Mouse (Mus musculus) c-Kit-positive CD71-negative TER-119-negative erythroid progenitor cells, embryonic 14.5 days (primary cell): Measurements from ENCODE around the gene Scnn1g.

Experiments
- DNase-seq: peaks from one replicate; pipeline ENCODE4 v3.0.0-alpha.2; 2013; ENCODE audit warnings: low read depth

The Scnn1g gene

DNA sequence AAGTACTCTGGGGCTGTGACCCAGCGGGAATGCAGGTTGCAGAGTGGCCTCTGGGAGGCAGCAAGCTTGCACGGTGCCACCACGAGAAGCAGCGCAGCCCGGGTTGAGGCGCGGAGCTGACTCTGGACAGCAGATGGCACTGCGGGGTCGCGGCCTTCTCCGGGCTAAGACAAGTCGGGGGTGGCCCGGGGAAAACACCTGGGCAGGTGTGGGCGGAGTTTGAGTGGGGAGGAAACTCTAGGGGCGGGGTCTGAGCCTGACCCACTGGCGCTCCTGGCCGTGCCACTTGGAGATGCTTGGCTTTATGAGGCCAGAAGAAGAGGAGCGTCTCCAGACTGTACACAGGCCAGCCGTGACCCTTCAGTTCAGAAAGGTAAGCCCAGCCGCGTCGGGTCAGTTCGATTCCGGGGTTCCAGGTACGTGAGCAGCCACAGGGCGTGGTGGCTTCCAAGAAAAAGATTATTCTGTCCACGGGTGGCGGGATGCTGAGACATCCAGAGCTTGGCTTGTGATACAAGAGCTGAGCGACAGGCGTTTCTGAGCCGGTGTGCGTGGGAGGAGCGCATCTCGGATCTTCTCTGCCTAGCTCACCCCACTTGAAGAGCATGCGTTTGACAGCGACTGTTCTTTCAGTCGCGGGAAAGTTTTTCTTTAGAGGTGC lies at the start of gene Scnn1g:
Gene Scnn1g (plus strand): TSS at position 309 of the 661 bp plus-strand sequence.
- peak; percentile 70 for DNase-seq

DNA sequence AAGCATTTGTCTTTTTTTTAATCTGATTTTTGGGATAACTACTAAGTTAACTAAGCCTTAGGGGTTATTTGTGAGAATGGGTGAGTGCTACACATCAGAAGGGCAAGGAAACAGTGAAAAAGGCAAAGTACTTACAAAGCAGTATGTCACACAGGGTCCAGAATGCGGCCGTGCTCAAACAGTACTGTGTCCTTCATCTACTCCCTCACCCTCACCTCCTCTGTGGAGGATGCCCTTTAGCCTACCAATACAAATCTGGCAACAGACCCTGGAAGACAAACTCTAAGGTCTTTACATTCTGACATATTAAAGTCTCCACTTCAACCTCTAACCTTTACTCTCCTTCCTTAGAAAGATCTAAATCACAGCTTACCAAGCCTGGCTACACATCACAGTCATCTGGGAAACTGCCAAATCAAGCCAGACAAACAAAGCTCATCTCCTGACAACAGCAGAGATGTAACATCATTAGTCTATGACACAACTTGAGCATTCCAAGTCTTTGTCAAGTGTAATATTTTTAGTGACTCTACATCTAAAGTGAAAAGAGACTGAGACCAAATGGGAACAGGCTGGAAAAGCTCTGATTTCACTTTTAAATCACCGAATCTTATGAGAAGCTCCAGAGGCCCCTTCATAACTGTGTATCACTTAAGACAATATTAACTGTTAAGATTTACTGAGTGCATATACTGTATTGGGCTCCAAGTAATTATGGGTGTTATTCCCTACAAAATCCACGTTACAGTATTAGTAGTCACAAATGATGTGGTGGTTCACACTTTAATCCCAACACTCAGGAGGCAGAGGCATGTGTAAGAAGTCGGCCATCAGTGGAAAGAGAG lies 48.9 kb upstream of the Scnn1g start:
- DNase-seq, result no peak

DNA sequence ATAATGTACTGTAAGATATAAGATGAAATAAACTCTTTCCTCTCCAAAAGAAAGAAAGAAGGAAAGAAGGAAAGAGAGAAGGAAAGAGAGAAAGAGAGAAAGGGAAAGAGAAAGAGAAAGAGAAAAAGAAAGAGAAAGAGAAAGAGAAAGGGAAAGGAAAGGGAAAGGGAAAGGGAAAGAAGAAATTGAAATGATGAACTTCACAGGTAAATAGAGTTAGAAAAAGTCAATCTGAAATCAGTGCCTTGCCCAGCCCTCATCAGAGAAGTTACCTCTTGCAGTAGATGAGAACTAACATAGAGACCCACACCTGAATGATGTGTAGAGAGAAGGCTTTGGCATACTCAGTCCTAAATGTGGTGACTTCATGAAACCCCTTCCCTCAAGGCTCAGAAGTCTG lies 44.9 kb upstream of the Scnn1g start:
- DNase-seq, result no peak

DNA sequence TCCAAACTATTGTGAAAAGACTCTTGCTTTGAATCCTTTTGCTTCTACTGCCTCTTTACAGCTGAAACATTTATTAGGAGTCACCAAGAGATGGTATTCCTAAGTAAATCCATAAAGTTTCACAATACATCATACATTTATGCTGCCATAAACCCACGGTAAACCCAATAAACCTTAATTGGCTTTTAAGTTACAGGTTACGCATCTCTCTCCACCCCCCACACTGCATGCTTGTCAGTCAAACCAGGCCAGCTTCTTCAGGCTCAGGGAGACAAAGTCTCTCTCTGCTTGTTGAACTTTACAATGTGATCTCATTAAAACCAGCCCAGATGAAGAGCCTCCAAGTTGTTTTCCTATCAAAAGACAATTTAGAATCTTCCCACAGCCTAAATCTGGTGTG lies 42.5 kb upstream of the Scnn1g start:
- no peak for DNase-seq

DNA sequence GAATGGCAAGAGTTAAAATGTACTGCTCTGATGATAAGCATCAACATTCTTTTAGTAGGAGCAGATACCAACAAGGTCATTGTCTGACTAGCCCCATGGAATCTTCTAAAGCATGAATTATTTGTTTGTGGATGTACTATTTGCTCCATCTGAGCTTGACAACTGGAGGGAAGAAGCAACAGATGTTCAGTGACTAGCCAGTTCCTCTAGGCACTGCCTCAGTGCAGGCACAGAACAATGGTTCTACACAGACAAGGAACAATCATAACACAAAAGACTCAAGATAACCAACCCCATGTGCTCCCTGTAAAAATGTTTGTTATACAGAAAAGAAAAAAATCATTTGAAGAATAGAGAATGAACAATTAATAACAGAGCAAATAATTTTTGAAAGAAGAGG lies 37.1 kb upstream of the Scnn1g start:
- DNase-seq, result no peak

DNA sequence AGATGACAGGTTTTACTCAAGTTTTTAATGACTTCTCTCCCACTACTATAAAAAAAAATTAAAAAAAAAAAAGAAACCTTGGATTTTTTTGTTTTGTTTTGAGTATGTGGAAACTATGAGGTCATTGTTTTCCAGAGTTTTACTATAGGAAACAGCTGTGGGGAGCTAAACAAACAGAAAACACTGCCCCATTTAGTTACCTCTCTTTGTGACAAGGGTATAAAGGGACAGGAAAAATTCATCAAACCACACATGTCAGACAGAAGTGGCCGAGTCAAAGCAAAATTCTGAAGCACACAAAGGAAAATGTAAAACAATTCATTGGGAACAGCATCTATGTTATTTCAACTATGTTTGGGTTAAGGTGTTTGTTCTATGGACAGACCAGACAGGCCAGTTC lies 36.7 kb upstream of the Scnn1g start:
- DNase-seq, result no peak

DNA sequence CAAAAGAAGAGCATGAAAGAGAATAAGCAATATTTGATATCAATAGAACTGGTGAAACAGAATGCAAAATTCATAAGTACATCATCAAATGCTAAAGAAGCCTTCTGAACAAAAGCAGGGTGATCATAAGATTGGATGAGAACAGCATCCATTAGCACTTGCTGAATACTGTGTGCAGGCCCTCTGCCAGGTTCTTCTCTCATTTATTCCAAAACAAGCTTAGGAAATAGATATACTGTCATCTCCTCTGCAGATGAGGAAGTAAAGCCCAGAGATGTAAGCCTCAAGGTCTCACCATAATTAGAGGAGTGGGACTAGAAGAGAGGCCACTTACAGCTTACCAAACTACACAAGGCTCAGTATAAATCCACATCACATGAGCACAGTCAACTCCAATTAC lies 35.1 kb upstream of the Scnn1g start:
- no peak for DNase-seq

DNA sequence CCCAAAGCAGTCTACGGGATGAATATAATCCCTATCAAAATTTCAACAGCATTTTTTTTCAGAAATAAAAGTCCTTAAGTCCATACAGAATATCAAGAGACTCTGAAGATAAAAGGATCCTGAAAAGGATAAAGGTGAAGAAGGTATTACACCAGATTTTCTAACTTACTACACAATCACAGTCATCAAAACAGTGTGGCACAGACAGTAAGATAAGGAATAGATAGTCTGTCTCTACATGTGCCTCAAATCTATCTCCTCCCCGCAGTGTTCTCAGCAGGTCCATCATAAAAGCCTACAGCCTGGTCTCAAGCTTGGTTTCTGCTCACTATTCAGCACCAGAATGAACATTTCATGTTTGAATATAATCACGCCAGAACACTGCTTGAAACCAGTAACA lies 33.8 kb upstream of the Scnn1g start:
- no peak for DNase-seq

DNA sequence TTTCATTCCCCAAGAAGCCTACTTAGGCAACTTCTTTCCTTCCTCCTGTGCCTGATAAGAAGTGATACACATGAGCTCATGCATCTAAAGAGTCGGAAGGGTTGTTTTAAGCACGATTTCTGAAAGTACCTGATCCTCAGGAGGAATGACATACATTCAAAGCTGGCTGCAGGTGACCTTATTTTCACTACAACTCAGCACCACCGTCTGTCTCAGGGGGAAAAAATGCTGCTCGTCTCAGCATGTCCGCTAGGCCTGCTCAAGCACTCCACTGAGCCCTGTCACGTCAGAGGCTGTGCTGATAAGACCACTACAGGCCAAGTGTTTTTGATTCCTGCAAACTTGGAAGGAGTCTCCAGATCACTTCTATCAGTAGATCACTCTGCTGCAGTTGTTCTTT lies 32.3 kb upstream of the Scnn1g start:
- DNase-seq, result no peak

DNA sequence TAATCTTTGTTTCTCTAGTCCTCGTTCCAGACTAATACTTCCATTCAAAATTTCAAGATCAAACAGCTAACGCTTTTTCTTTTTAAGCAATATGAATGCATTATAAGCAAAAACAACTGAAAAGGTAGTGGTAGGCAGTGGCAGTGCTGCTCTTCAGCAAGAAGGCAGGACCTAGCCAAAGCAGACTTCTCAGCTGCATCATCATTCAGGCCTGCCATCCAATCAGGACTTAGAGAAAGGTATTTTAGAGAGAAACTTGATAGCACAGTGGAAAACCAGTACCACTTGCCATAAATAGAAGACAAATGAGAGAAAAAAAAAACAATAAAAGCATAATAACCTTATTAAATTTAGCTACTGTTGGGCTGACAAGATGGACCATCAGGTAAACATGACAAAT lies 29.2 kb upstream of the Scnn1g start:
- DNase-seq, result no peak

DNA sequence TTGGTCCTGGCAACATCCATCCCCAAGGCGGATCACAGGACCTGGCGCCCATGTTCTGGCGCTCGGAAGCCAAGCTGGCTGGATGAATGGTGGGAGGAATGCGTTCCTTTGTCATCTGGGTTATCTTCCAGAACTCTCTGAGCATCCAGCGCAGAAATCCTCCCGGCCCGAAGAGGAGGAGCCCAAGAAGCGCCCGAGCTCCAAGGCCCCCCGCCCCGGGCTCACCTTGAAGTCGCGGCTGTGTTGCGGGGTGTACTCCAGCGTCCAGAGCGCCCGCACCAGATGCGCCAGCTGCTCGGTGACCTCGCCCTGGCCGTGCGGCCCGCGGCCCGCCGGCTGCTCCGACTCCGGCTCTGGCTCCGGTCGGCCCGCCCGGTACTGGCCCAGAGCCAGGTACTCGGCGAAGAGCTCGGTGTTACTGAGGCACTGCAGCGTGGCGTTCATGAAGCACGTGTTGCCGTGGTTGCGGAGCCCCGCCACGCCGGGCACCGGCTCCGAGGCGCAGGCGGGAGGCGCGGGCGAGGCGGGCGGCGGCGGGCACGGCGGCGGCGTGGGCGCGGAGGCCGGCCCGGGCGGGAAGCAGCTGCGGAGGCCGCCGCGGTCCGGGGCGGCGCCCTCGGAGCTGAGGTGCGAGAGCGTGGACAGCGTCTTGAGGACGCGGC lies 27.7 kb upstream of the Scnn1g start:
- DNase-seq, result no peak

DNA sequence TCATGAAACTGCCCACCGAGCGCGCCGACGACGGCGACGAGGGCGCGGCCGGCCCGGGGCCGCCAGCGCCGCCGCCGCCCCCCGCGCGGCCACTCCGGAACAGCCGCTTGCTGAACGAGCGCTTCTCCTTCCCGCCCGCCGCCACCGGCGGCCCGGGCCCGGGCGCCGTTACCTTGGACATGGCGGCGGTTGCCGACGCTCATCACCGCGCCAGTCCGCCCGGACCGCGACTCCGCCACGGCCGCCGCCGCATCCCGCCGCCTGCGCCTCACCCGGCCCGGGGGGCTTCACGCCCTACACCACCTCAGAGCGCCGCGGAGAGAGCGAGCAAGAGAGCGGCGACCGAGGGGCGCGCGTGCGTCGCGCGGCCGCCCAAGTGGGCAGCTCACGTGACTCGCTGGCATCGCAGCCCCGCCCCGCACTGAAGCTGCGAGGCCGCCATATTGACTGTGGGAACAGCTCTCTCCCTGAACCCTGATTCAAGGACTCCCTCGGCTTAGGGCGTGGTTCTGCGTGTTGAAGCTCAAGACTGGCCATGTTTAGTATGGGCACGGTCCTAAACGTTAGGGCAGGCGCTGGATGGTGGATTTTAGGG lies 27.1 kb upstream of the Scnn1g start, which contains the start of gene Usp31:
Gene Usp31 (minus strand): TSS at position 181 of the 595 bp plus-strand sequence.
- DNase-seq, result peak; percentile 89

DNA sequence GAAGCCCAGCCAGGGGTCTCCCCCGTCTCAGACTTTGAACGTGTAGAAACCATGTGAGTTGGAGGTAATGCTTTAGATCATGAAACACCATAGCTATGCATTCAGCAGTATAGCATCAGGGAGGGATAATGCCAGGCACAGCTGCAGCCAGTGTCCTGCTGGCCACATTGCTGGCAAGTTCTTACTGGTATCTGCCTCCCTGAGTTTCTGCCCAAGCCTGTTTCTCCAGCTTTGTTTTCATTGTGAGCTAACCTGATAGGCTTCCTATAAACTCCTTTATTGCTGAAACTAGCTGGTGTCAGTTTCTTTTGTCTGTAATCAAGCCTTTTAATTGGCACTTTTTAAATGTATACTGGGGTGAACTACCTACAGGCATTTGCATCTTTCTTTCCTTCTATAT lies 23.1 kb upstream of the Scnn1g start:
- no peak for DNase-seq

DNA sequence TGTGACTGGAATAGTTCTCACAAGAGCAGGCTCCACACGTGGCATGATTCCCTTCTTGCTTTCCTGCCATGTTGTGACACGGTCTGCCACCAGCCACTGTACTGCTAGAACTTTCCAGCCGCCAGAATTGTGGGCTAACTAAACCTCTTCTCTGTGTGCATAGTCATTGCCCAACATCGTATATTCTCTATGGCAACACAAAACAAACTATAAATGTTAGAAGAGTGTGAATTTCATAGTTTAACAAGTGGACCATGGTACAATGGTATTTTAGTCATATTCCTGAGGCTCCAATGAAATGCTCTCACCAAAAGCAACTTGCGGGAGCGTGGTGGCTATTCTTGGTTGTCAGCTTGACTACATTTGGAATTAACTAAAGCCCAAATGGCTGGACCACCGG lies 17.2 kb upstream of the Scnn1g start:
- DNase-seq, result no peak

DNA sequence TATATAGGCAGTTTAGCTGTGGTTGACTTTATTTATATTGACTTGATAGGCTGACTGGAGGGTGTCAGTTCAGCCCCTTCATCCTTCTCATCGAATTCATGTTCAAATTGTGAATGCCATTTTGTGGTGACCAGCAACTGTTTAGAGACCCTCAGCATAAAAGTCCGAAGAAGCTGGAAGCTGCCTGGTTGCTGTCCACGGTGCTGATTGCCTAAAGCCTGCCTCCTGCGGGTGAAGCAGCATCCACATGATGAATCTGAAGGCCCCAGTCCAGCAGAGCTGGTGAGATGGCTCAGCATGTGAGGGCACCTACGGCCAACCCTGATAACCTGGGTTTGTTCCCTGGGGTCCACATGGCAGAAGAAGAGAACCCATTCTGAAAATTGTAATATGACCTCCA lies 4.1 kb upstream of the Scnn1g start:
- DNase-seq, result peak; percentile 49

DNA sequence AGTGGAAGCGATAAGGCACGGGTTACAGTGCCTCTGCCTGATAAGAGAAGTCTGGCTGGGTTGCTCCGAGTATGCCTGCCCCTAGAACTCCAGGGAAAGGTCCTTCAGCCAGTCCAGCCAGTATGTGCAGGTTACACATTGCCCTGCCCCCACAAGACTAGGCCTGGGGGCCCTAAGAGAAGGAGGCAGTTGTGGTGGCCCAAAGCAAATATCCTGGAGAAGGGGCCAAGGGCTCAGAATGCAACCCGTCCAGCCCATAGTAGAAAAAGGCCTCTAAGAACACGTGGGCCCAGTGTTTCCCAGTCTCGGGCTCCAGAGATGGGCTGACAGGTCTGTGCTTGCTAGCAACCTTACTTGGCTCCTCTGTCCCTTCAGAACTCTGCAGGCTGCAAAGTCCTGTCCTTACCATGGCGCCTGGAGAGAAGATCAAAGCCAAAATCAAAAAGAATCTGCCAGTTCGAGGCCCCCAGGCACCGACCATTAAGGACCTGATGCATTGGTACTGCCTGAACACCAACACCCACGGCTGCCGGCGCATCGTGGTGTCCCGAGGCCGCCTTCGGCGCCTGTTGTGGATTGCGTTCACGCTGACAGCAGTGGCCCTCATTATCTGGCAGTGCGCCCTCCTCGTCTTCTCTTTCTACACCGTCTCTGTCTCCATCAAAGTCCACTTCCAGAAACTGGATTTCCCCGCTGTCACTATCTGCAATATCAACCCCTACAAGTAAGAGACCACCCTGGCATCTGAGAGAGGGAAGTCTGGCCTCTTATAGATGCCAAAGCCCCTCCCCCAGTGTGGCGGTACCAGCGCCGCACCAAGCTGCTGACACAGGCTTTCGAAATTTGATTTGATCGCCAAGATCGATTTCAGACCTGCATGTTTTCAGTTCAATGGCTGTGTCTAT lies 3.5 kb downstream of the Scnn1g start:
- DNase-seq, result no peak

DNA sequence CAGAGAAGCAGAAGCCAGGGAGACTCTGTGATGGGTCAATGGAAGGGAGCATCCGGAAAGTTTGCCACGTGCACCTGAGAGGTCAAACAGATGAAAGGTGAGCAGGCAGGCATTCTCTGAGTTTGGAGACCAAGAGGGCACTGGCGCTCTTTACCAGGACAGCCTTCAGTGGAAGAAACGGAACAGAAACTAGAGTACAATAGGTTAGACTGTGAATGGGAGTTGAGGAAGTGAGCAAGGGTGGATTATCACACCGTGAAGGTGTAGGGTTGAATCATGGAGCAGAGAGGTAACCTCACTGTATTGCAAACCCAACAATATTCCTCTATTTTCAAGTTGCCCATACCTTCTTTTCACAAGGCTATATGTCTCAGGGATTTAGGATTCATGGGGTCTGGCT lies 16.0 kb downstream of the Scnn1g start:
- no peak for DNase-seq

DNA sequence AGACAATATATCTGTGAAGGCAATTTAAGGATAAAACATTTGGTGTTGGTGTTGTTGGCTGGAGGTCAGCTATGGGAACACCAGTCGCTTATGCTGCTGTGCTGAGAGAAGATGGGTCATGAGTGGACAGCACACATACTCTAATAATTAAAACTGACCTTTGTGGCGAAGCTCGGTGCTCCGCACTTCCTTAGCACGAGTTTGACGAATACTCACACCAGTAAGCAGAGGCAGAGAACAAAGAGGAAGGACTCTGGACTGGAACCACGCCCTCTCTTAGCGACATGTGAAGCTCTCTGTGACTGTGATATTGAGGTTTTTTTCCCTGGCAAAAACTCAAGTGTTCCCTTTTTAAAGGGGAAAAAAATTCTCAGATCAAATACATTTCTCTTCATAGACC lies 20.5 kb downstream of the Scnn1g start:
- no peak for DNase-seq

DNA sequence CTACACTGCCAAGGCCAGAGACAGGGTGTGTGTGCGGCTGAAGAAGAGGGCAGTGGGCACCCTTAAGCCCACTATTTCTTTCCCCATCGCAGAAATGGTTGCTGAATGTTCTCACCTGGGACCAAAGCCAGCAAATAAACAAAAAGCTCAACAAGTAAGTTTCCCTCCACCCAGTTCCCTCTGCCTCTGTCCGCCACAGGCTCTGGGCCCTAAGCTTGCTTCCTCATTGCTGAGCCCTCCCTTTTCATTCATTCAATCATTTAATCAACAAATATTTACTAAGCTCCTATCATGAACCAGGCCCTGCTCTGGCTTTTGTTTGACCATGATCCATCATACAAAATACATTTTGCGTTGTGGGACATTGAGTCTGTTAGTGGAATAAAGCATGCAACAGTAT lies 29.0 kb downstream of the Scnn1g start:
- no peak for DNase-seq

DNA sequence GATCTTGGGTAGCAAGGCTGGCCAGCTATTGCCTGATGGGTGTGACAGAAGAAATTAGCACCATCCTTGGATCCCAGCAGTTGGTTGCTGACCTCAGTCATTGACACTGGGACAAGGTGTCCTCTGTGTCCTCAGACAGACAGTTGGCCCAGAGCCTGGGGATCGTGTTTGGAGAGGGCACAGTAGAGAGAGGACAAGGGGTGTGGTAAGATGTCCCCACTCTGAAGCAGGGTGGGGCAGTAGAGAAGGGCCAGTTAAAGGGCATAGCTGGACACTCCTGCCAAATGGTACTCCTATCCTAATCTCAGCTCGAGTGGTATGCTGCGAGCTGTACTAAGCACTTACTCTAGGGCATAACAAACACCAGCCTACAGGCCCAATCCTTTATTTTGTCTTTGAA lies 33.6 kb downstream of the Scnn1g start:
- DNase-seq, result no peak

DNA sequence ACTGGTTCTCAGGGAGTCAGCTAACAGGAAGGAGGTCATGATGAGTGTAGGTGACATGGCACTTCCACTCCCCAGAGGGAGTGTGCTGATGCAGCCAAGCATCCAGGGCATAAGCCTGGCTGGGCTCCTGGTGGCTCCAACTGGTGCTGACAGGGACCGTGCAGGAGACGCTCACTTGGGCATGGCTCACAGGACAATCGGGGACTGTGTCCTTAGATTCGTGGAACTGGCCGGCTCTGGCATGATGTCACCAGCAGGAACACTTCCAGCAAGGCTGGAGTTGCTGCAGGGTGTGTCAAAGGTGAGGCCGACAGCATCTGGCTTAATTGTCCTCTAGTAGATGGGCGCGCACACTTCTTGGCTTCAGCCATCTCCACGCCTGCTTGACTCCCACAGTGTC lies 34.7 kb downstream of the Scnn1g start:
- no peak for DNase-seq

DNA sequence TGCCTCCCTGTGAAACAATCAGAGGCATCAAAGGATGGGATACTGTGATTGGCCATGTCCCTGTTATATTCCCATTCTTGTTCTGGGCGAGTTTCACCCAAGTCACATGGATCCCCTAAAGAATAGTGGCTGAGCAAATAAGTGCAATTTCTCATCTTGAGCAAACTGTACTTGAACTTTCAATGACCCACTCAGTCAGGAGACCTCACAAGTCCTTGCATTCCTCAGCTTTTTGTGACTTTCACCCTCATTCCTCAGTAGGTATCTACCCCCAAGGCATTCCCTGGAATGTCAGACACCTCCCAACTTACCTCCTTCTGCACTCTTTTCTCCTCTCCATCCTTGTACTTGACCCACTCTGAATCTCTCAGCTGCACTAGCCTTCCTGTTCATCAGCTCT lies 44.3 kb downstream of the Scnn1g start:
- DNase-seq, result no peak
